Mouse (Mus musculus): ENCODE results near the gene Cdh26. TPM values are rescaled to one million over a fixed set of nuclear protein-coding genes. Genes with fewer than 3 reads are reported as not detected.

Cdh26 gene
- polyA plus RNA-seq, 1 experiment from 2014 or later, result 0.18 TPM

DNA sequence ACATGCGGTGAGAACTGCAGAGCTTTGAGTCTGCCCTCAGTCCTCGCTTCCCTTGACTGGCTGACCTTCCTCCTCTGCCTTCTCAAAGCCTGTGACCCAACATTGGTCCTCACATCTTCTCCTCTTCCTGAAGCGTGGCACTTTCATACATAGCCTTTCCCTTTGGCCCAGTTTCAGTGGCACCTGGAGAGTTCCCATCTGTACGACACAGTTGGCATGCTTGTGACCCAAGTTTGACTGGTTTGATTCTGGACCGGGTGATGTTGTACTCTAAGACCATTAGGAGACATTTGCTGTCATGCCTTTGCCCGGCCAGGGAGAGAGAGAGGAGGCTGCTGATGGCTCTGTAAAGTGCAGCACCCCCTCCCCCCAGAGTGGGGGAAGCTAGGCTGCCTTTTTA, 96.4 kb downstream of the Cdh26 start:
- no peak overlapping the region for H3K9ac ChIP-seq (ENCODE audit: low read length)
- H3K27me3 ChIP-seq (ENCODE audit: control insufficient read depth, insufficient read depth, low read length), result no peaks in the 10 kb centered on the region
- H3K4me2 ChIP-seq (ENCODE audit: low read depth, low read length), result no peak overlapping the region
- H3K9me3 ChIP-seq (replicated peaks; ENCODE audit: control insufficient read depth, low read length), result no peaks in the 10 kb centered on the region
- ATAC-seq (replicated peaks; ENCODE audit: extremely low read depth, insufficient read depth, low FRiP score), result no peak
- no peak overlapping the region for H3K27ac ChIP-seq (ENCODE audit: low read length)
- 73% methylated on average over 6 of the region's 6 CpGs for WGBS
- H3K4me1 ChIP-seq (ENCODE audit: control insufficient read depth, insufficient read depth, low read length), result no peaks in the 10 kb centered on the region
- H3K4me3 ChIP-seq (ENCODE audit: low read length), result no peak overlapping the region
- H3K36me3 ChIP-seq (ENCODE audit: control insufficient read depth, insufficient read depth), result no peaks in the 10 kb centered on the region

DNA sequence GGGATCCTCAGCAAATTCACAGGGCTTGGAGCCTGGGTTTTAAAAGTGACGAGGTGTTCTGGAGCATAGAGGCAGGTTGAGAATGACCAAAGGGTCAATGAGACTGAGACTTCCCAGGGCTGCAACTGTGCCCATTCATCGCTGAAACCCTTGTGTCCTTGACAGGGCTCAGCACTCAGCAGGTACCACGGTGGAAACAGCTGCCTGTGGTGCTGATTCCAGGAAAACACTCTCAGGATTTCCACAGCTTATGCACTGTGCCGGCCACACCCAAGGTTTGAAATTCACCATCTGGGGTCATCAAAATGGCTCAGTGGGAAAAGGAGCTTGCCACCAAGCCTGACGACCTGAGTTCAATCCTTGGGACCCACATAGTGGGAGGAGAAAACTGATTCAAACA, 100.9 kb downstream of the Cdh26 start:
- Histone ChIP-seq H3K9me3 (replicated peaks; ENCODE audit: control insufficient read depth, low read length) (no peaks in the 10 kb centered on the region), H3K4me1 (ENCODE audit: control insufficient read depth, insufficient read depth, low read length) (no peaks in the 10 kb centered on the region), H3K9ac (ENCODE audit: low read length) (no peak overlapping the region), H3K4me2 (ENCODE audit: low read depth, low read length) (no peak overlapping the region), H3K4me3 (ENCODE audit: low read length) (no peak overlapping the region), H3K27ac (ENCODE audit: low read length) (no peak overlapping the region), H3K36me3 (ENCODE audit: control insufficient read depth, insufficient read depth) (no peaks in the 10 kb centered on the region), H3K27me3 (ENCODE audit: control insufficient read depth, insufficient read depth, low read length) (no peaks in the 10 kb centered on the region)
- 62% methylated on average over 5 of the region's 5 CpGs for WGBS
- no peak for ATAC-seq (replicated peaks; ENCODE audit: extremely low read depth, insufficient read depth, low FRiP score)

DNA sequence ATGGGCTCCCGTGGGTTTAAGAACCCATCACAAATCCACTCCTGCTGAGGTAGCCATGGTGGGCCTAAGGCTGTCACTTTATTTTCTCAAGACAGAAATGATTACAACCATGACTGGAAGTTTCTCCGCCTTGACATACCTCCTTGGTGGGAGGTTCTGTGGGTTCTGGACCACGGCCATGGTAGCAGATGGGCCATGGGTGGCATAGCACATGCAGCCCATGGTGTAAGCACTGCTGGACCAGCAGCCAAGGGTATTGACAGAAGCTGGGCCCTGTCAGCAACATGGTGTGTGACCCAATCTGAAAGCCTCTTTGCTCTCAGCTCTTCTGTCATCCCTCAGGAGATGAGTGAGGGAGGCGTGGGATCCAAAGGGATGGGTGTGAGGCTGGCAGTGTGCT, 106.2 kb downstream of the Cdh26 start:
- H3K27ac ChIP-seq (ENCODE audit: low read length), result no peak overlapping the region
- H3K36me3 ChIP-seq (ENCODE audit: control insufficient read depth, insufficient read depth), result no peaks in the 10 kb centered on the region
- H3K4me1 ChIP-seq (ENCODE audit: control insufficient read depth, insufficient read depth, low read length), result no peaks in the 10 kb centered on the region
- no peak overlapping the region for H3K4me2 ChIP-seq (ENCODE audit: low read depth, low read length)
- 76% methylated on average over 4 of the region's 4 CpGs for WGBS
- no peaks in the 10 kb centered on the region for H3K27me3 ChIP-seq (ENCODE audit: control insufficient read depth, insufficient read depth, low read length)
- no peaks in the 10 kb centered on the region for H3K9me3 ChIP-seq (replicated peaks; ENCODE audit: control insufficient read depth, low read length)
- H3K9ac ChIP-seq (ENCODE audit: low read length), result no peak overlapping the region
- H3K4me3 ChIP-seq (ENCODE audit: low read length), result no peak overlapping the region
- no peak for ATAC-seq (replicated peaks; ENCODE audit: extremely low read depth, insufficient read depth, low FRiP score)

Other genes starting within 250 kb of the Cdh26 start
- 0.12 and 0.20 TPM in 2 replicates for gene Sycp2, start 22.8 kb upstream of the Cdh26 start, polyA plus RNA-seq (2015; fragmentation: Nextera tagmentation; extraction: Ambion mirVana)
- gene Ppp1r3d, start 16.1 kb upstream of the Cdh26 start, polyA plus RNA-seq (2015; fragmentation: Nextera tagmentation; extraction: Ambion mirVana), result 21.0 and 22.9 TPM in 2 replicates
- gene Fam217b, start 16.0 kb upstream of the Cdh26 start, polyA plus RNA-seq (2015; fragmentation: Nextera tagmentation; extraction: Ambion mirVana), result 6.6 and 6.8 TPM in 2 replicates

Data from heart, embryonic 16.5 days (tissue).